Mouse (Mus musculus) frontal cortex, postnatal 36 days (tissue): ENCODE measurements around the gene Pxk.
"Not testable (repeated sequence)": the region's sequence is repeated elsewhere in the genome, so short reads cannot be mapped to it uniquely, and the experiment has no call there.

Experiments used
- DNase-seq, 2 experiments: peaks; one replicate each; pipeline ENCODE4 v3.0.0; 2022; ENCODE audit warnings: low spot score in 2 of 2

The Pxk gene

DNA sequence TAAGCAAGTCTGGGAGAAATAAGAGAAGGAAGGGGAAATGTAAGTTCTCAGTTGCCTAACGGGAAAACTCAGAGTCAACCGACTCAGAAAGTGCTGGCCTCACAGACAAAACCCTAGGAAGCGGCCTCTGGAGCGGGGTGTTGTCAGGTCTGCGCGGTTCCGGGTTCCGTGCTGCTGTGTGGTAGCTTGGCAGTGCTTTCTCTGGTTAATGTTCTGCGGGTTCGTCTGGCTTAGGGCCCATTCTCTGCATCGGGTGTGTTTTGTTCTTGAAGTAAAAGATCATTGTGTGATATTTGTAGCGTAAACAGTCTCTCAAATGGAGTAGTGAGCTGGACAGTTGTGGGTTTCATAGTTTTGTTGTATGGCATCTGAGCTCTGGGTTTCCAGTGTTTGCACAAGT is 4.7 kb downstream of the Pxk start:
- no peak for DNase-seq

GRCm38 (mm10) chr14:8108047-8108446 is 10.0 kb downstream of the Pxk start:
- no peak for DNase-seq

DNA sequence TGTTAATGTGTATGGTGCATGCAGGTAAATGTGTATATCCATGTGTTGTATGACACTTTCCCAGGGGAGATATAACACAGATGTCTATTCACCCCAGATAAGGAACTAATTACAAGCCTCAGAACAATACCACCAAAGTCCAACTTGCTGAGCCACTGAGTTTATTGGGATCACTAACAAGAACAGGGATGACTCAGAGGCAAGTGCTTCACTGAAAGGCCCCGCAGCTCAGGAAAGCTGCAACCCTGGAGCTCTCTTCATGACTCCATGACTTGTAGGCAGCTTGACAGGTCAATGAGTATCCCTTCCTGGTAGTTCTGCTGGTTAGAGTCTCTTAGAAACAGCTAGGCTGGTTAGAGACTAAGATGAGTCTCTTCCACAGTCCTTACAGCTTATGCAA is 11.0 kb downstream of the Pxk start:
- no peak for DNase-seq

- no peak for DNase-seq
These were observed 13.5 kb downstream of the Pxk start for GRCm38 (mm10) chr14:8111545-8111944.

DNA sequence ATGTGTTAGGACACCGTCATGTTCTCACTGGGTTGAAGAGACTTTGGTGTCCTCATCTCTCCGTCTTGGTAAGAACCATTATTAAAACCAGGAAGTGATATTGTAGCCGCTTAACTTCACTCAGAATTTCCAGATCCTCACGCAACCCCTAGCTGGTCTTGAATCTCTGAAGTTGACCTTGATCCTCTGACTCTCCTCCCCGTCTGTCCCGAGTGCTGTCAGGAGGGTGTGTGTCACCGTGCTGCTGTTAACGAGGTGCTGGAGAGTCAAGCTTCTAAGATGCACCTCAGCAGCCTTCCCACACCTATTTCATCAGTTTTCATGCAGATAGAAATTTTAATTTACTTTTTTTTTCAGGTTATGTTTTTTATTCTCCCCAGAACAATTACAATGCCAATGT is 14.0 kb downstream of the Pxk start:
- no peak for DNase-seq

DNA sequence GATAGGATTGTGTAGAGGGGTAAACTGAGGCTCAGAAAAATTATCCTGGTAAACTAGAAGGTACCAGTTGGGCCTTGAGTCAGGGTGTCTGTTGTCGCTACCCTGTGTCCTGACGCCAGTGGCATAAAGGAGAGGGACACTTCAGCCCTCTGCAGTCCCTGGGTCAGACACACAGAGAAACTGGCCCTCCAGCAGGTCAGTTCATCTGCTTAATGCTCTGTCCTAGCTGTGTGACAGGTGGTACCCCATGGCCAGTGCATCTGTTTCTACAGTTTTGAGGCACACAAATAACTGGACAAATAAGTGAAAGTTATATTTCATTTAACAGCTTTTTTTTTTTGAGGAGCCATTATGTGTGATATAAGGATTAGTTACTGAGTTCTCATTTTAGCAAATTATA is 15.6 kb downstream of the Pxk start:
- no peak for DNase-seq

GRCm38 (mm10) chr14:8114306-8114705 is 16.3 kb downstream of the Pxk start:
- DNase-seq, result no peak

DNA sequence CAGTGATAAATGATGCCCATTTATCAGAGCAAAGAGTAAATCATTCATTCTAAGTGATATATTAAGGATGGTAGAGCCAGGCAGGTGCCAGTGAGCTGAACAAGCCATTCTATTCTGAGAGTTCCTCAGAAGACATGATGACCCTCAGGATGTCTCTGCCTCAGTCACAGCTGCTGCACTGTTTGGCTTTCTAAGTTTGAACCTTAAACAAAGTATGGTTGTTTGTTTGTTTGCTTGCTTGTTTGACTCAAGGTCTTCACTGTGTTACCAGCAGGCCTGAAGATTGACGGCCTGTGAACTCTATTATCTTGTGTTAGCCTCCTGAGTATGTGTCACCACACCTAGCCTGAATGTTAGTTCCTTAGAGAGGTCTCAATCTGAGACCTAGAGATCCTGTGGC is 16.7 kb downstream of the Pxk start:
- no peak for DNase-seq

DNA sequence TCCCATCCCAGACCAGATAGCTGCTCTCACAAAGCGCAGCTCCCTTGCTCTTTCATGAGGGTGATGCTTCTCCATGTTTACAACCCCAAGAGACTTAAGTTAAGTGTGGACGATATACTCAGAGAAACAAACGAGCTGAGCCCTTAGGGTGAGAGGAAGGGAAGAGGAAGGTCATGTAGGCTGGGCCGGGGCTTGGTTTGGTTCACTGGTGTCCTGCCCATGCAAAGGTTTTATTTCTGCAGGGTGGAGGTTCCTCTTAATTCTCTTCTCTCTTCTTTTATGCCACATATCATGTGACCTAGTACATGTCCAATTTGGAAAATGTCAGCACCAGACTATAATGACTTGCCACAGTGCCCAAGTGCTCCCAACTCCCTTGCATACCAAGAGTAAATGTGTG is 17.8 kb downstream of the Pxk start:
- no peak for DNase-seq

DNA sequence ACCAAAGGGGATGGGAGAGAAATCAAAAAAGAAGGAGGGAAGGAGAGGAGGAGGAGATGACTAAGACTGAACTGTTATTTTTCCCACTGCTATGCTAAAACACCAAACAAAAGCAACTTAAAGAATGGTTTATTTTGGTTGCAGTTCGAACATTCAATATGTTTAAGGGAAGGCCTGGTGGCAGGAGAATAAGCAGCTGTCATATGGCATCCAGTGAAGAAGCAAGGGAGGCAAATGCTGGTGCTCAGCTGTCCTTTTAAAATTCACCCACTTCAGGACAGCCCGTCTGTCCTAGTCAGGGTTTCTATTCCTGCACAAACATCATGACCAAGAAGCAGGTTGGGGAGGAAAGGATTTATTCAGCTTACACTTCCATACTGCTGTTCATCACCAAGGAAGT is 19.4 kb downstream of the Pxk start:
- DNase-seq, result no peak

DNA sequence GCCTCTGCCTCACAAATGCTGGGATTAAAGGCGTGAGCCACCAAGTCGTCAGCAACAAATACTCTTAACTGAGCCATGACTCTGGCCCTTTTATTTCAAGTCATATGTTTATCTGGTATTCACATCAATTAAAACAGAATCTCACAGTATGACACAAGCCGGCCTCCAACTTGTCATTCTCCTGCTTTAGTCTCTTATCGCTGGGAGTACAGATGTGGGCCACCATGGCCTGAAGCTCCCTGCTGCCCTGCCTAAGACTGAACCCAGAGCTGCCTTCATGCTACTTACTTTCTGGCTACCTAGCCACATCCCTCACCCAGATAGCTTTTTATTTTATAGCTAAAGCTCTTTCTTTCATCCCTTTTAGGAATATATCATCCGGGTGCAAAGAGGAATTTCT is 21.4 kb downstream of the Pxk start:
- DNase-seq, result no peak

- no peak for DNase-seq
These were observed 21.9 kb downstream of the Pxk start for GRCm38 (mm10) chr14:8119904-8120303.

GRCm38 (mm10) chr14:8123141-8123540 is 25.1 kb downstream of the Pxk start:
- no peak for DNase-seq

DNA sequence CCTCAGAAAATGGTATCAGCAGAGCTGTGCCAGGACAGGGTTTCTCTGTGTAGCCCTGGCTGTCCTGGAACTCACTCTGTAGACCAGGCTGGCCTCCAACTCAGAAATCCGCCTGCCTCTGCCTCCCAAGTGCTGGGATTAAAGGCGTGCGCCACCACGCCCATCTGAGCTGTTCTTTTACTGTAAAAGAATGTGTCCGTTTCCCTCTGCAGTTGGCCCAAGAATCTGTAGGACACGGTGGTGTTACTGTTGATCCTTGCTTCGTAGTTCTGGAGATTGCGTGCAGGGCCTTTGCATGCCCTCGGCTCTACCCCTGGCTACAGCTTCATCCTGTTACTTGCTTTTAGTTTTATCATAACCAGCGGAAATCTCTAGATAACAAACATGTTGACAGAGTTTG is 25.6 kb downstream of the Pxk start:
- not testable (repeated sequence) for DNase-seq

GRCm38 (mm10) chr14:8124046-8124881 is 26.3 kb downstream of the Pxk start:
- DNase-seq, result no peak

DNA sequence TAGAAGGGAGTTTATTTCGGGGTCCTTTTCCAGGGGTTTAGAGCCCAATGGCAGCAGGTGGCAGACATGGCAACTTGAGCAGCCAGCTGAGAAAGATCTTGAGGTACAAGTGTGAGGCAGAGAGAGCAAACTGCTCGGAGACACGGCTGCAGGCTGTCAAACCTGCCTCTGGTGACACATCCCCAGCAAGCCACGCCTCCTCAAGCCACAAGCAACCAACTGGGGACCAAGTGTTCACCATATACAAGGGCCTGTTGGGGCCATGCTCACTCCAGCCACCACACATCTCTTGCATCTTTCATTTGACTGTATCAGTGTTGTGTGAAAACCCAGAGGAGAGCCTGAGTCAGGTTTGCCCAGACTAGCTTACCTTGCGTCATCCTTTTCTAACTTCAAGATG is 30.0 kb downstream of the Pxk start:
- DNase-seq, result no peak

DNA sequence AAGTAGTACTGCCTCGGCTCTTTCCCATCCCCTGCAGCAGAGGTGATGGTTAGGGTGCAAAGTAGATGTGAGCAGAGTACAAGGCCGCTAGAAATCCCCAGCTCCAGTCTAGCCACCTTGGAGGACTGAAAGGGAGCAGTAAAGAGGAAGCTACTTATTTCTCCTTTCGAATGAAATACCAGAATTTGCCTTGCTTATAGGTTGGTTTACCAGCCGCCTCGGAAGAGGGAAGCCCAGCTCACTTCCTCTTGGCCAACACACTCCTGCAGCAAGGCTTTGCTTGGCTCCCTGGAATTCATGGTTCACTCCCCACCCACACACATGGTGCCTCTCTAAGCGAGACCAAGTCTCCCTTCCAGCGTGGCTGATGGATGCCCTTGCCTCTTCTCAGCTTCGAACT is 34.8 kb downstream of the Pxk start:
- DNase-seq, result no peak

DNA sequence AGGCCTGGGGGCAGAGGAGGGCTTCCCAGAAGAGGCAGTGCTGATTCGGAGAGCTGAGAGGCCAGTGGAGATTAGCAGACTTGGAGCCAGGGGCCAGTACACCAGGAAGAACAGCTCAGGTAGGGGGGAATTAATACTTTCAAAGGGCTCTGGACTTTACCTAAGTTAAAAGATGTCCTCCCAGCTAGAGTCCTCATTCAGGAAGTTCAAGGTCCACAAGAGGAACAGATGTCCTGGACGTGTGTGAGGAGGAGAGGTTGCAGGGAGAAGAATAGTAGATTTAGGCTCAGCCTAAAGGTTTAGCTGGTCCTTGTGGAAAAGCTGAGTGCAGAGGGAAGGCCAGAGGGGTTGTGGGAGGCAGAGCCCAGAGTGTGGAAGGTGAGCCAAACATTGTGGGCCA is 36.2 kb downstream of the Pxk start:
- DNase-seq, result no peak

- DNase-seq, result peak; percentile 48 to 75
These were observed 37.1 kb downstream of the Pxk start for GRCm38 (mm10) chr14:8135130-8135529.

DNA sequence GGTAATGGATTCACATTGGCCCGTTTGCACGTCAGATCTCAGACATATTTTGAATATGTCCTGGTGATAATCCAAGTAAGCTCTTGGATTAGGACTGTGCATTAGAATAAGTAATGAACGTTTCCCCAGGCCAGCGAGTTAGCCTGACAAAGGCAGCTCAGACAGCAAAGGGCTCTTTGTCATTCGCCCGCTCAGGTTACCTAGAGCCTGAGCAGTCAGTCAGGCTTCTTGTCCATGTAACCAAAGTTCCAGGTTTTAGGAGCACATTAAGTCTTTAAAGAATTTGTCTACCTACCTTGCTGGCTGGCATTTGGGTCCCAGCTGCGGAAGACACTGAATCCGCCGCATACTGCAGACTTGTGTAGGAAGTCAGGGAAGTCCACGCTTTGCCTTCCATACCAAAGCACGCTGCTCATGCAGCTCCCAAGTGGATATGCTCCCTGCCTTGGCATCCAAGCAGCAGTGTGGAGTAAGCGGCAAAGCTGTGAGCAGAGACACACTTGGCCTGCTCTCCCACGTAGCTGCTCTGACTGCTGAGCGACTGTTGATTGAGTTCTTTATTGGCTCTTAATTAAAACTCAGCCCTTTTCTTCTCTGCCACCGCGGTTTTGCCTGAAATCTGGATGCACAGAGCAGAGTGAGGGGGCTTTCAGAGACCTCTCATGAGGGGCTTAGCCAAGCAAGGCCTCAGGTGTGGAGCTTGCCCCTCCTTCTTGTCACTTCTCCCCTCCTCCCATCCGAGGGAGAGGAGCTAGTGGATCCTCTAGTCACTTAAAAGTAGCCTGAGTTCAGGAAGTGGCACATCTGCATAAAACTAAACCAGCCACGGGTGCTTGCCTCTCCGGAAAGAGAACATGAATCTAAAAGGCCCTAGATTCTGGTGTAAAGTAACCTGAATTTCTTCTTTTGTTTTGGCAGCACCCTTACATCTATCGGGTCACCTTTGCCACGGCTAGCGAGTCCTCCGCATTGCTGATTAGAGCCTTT is 42.0 kb downstream of the Pxk start:
- DNase-seq, result no peak

DNA sequence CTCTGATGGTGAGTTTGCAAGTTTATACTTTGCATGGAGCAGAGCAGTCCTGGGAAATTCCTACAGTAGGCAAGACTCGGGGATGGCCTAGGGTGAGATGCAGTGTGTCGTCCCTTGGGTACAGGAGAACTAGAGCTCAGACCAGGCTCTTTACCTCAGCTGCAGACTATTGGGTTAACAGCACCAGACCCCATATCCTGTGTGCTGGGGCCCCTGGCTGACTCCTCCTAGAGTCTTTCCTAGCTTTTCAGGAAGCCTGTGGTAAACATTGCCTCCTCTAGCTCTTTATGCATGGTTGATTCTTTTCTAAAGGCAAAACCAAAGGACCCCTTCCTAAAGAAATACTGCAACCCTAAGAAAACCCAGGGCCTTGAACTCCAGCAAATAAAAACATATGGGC is 43.1 kb downstream of the Pxk start:
- DNase-seq, result no peak

- no peak for DNase-seq
These were observed 47.9 kb downstream of the Pxk start for GRCm38 (mm10) chr14:8145594-8146558.
